Mouse (Mus musculus) heart, adult 11 months (tissue): Measurements from ENCODE around the gene Mtpn.
A peak's percentile ranks its signal among the peaks of the same experiment; 100 is the strongest.

Experiments
- DNase-seq: peaks from one replicate; pipeline ENCODE4 v3.0.0; 2022

Mtpn gene

GRCm38 (mm10) chr6:35539304-35540009 is at the start of gene Mtpn:
TSS of gene Mtpn (minus strand) at chr6:35539888.
- peak; percentile 100 for DNase-seq

GRCm38 (mm10) chr6:35568731-35569130 is 29.0 kb upstream of the Mtpn start:
- peak; percentile 23 for DNase-seq

GRCm38 (mm10) chr6:35567755-35568154 is 28.1 kb upstream of the Mtpn start:
- no peak for DNase-seq

GRCm38 (mm10) chr6:35559950-35560349 is 20.3 kb upstream of the Mtpn start:
- DNase-seq, result no peak

GRCm38 (mm10) chr6:35544352-35544751 is 4.7 kb upstream of the Mtpn start:
- no peak for DNase-seq

GRCm38 (mm10) chr6:35542656-35543400 is 3.1 kb upstream of the Mtpn start:
- DNase-seq, result no peak

- DNase-seq, result peak; percentile 88
Measured at GRCm38 (mm10) chr6:35540377-35540776, 689 bp upstream of the Mtpn start.

GRCm38 (mm10) chr6:35538757-35539303 is 858 bp downstream of the Mtpn start:
- peak; percentile 77 for DNase-seq

- no peak for DNase-seq
Measured at GRCm38 (mm10) chr6:35536021-35536420, 3.7 kb downstream of the Mtpn start.

GRCm38 (mm10) chr6:35513362-35513761 is 26.3 kb downstream of the Mtpn start:
- no peak for DNase-seq

- no peak for DNase-seq
Measured at GRCm38 (mm10) chr6:35504781-35505180, 34.9 kb downstream of the Mtpn start.

- DNase-seq, result no peak
Measured at GRCm38 (mm10) chr6:35502904-35503303, 36.8 kb downstream of the Mtpn start.

- DNase-seq, result peak; percentile 43
Measured at GRCm38 (mm10) chr6:35499978-35500667, 39.6 kb downstream of the Mtpn start.

GRCm38 (mm10) chr6:35497406-35497805 is 42.3 kb downstream of the Mtpn start:
- peak; percentile 17 for DNase-seq

- peak; percentile 67 for DNase-seq
Measured at GRCm38 (mm10) chr6:35493851-35494250, 45.8 kb downstream of the Mtpn start.

GRCm38 (mm10) chr6:35479651-35480335 is 59.9 kb downstream of the Mtpn start:
- peak; percentile 40 for DNase-seq

- DNase-seq, result peak; percentile 85
Measured at GRCm38 (mm10) chr6:35476830-35477229, 62.9 kb downstream of the Mtpn start.

- DNase-seq, result no peak
Measured at GRCm38 (mm10) chr6:35463450-35464395, 76.0 kb downstream of the Mtpn start.

GRCm38 (mm10) chr6:35462484-35462883 is 77.2 kb downstream of the Mtpn start:
- no peak for DNase-seq
